Mouse (Mus musculus) intestine, postnatal 0 days (tissue): ENCODE measurements around the gene Kif21b. TPM values are rescaled to one million over a fixed set of nuclear protein-coding genes. Genes with fewer than 3 reads are reported as not detected.

Source experiments
- ATAC-seq: fragments of 200-750 bp; cut with Nextera tagmentation; 2 replicates; pipeline ENCODE4 v1.8.0; 2017; ENCODE audit warnings: mild to moderate bottlenecking, moderate TSS enrichment, moderate library complexity
- H3K27ac ChIP-seq: fragments of 300-500 bp; sonication (generic); 2 replicates; pipeline ENCODE4 v1.5.1; 2014; ENCODE audit warnings: mild to moderate bottlenecking, low read depth, low read length, moderate library complexity
- H3K27me3 ChIP-seq: fragments of 300-500 bp; sonication (generic); replicated peaks from 2 replicates; pipeline ENCODE4 v1.6.1; 2014; ENCODE audit warnings: low read length, mixed read lengths; ENCODE audit not compliant: control insufficient read depth, insufficient read depth
- H3K36me3 ChIP-seq: fragments of 300-500 bp; sonication (generic); 2 replicates; pipeline ENCODE4 v1.6.1; 2014; ENCODE audit warnings: mild to moderate bottlenecking, moderate library complexity; ENCODE audit not compliant: control insufficient read depth, insufficient read depth
- H3K4me1 ChIP-seq: fragments of 300-500 bp; sonication (generic); replicated peaks from 2 replicates; pipeline ENCODE4 v1.6.1; 2014; ENCODE audit warnings: antibody characterized with exemption, low read length, mixed read lengths; ENCODE audit not compliant: control insufficient read depth, insufficient read depth
- H3K4me2 ChIP-seq: fragments of 300-500 bp; sonication (generic); replicated peaks from 2 replicates; pipeline ENCODE4 v1.6.1; 2014; ENCODE audit warnings: low read depth, mild to moderate bottlenecking, moderate library complexity
- H3K4me3 ChIP-seq: fragments of 300-500 bp; sonication (generic); 2 replicates; pipeline ENCODE4 v1.5.1; 2014; ENCODE audit warnings: low read depth, low read length
- H3K9ac ChIP-seq: fragments of 300-500 bp; sonication (generic); 2 replicates; pipeline ENCODE4 v1.6.1; 2014; ENCODE audit warnings: mild to moderate bottlenecking, low read depth, low read length
- H3K9me3 ChIP-seq: fragments of 300-500 bp; sonication (generic); 2 replicates; pipeline ENCODE4 v1.6.1; 2016; ENCODE audit warnings: mixed run types; ENCODE audit not compliant: control insufficient read depth
- CTCF ChIP-seq: sonication (generic); IDR thresholded peaks from 2 replicates; pipeline ENCODE4 v1.5.1; 2016; ENCODE audit warnings: low read depth, mild to moderate bottlenecking, control low read depth, antibody characterized with exemption, moderate library complexity
- WGBS: fragments of 180-500 bp; shearing (Covaris S2); extraction: QIAGEN DNeasy Blood & Tissue Kit; methylation state at CpG from one replicate; pipeline ENCODE4 v1.1.7; 2014; 5-methylcytosine and 5-hydroxymethylcytosine counted together
- polyA plus RNA-seq: library from polyadenylated mRNA; unstranded; fragments of >200 nt; fragmentation: Nextera tagmentation; extraction: Ambion mirVana; gene quantifications from 2 replicates; pipeline ENCODE4 v1.2.1, GENCODE M21; 2015

Gene Kif21b
- polyA plus RNA-seq, 1 experiment from 2014 or later = 5.5 TPM

- Histone ChIP-seq H3K9me3 (no peaks in the 10 kb centered on the region), H3K4me3 (no peak overlapping the region), H3K4me2 (peak overlapping the region; percentile 18), H3K9ac (no peak overlapping the region), H3K27me3 (no peaks in the 10 kb centered on the region), H3K36me3 (peaks cover 42% of the 10 kb centered on the region), H3K4me1 (peaks cover 19% of the 10 kb centered on the region; the same call in 1 of the 2 replicates), H3K27ac (peak overlapping the region; percentile 57)
- WGBS = 14% methylated on average over 13 of the region's 13 CpGs
- TF ChIP-seq CTCF = no peak
- peak; percentile 74 for ATAC-seq
Observed at GRCm38 (mm10) chr1:136174101-136174606, 43.0 kb downstream of the Kif21b start.

- WGBS = 29% methylated on average over 6 of the region's 6 CpGs
- no peak for ATAC-seq
- no peaks in the 10 kb centered on the region for H3K9me3 ChIP-seq
- H3K4me3 ChIP-seq = no peak overlapping the region
- peak; percentile 85 for TF ChIP-seq CTCF
- peaks cover 19% of the 10 kb centered on the region; the same call in 1 of the 2 replicates for H3K4me1 ChIP-seq
- H3K27me3 ChIP-seq = no peaks in the 10 kb centered on the region
- H3K9ac ChIP-seq = no peak overlapping the region
- peaks cover 38% of the 10 kb centered on the region for H3K36me3 ChIP-seq
- H3K27ac ChIP-seq = 0 out of 2 replicates have a peak overlapping the region, but pooled peaks have one; percentile 57
- H3K4me2 ChIP-seq = no peak overlapping the region
Observed at GRCm38 (mm10) chr1:136175183-136175582, 44.0 kb downstream of the Kif21b start.

- Histone ChIP-seq H3K4me2 (no peak overlapping the region), H3K9ac (no peak overlapping the region), H3K27me3 (no peaks in the 10 kb centered on the region), H3K4me3 (no peak overlapping the region), H3K9me3 (no peaks in the 10 kb centered on the region), H3K36me3 (peaks cover 26% of the 10 kb centered on the region), H3K4me1 (peaks cover 19% of the 10 kb centered on the region; the same call in 1 of the 2 replicates), H3K27ac (no peak overlapping the region)
- WGBS = 70% methylated on average over 2 of the region's 2 CpGs
- TF ChIP-seq CTCF = peak; percentile 16; the same call in 1 of the 2 replicates
- no peak for ATAC-seq
Observed at GRCm38 (mm10) chr1:136177085-136177484, 45.9 kb downstream of the Kif21b start.

- WGBS = 54% methylated on average over 6 of the region's 6 CpGs
- Histone ChIP-seq H3K27ac (no peak overlapping the region), H3K4me3 (no peak overlapping the region), H3K4me2 (no peak overlapping the region), H3K4me1 (0 out of 2 replicates have a peak, but pooled peaks cover 11% of the 10 kb centered on the region), H3K36me3 (peaks cover 16% of the 10 kb centered on the region), H3K9me3 (no peaks in the 10 kb centered on the region), H3K9ac (no peak overlapping the region), H3K27me3 (no peaks in the 10 kb centered on the region)
- TF ChIP-seq CTCF = no peak
- no peak for ATAC-seq
Observed at GRCm38 (mm10) chr1:136178741-136179140, 47.6 kb downstream of the Kif21b start.

- ATAC-seq = no peak
- WGBS = 72% methylated on average over 2 of the region's 2 CpGs
- no peak overlapping the region for H3K4me2 ChIP-seq
- H3K9ac ChIP-seq = no peak overlapping the region
- no peak for TF ChIP-seq CTCF
- no peak overlapping the region for H3K27ac ChIP-seq
- no peaks in the 10 kb centered on the region for H3K27me3 ChIP-seq
- peaks cover 16% of the 10 kb centered on the region for H3K36me3 ChIP-seq
- H3K9me3 ChIP-seq = no peaks in the 10 kb centered on the region
- H3K4me1 ChIP-seq = 0 out of 2 replicates have a peak, but pooled peaks cover 4% of the 10 kb centered on the region
- no peak overlapping the region for H3K4me3 ChIP-seq
Observed at GRCm38 (mm10) chr1:136179511-136180001, 48.4 kb downstream of the Kif21b start.

GRCm38 (mm10) chr1:136190033-136190432 is 58.8 kb downstream of the Kif21b start:
- Histone ChIP-seq H3K4me3 (no peak overlapping the region), H3K9me3 (no peaks in the 10 kb centered on the region), H3K36me3 (no peaks in the 10 kb centered on the region), H3K4me2 (no peak overlapping the region), H3K4me1 (0 out of 2 replicates have a peak, but pooled peaks cover 5% of the 10 kb centered on the region), H3K27me3 (no peaks in the 10 kb centered on the region), H3K27ac (no peak overlapping the region), H3K9ac (no peak overlapping the region)
- ATAC-seq = peak; percentile 79
- WGBS = 52% methylated on average over 5 of the region's 5 CpGs
- no peak for TF ChIP-seq CTCF
